Mouse (Mus musculus) midbrain, postnatal 0 days (tissue): ENCODE measurements around the gene Txndc2. TPM values are rescaled to one million over a fixed set of nuclear protein-coding genes. Genes with fewer than 3 reads are reported as not detected.
A peak's percentile ranks its signal among the peaks of the same experiment; 100 is the strongest.

Experiments used
- ATAC-seq: fragments of 200-750 bp; cut with Nextera tagmentation; 2 replicates; pipeline ENCODE4 v1.8.0; 2017; ENCODE audit warnings: moderate number of reproducible peaks, mild to moderate bottlenecking, moderate TSS enrichment, moderate library complexity; ENCODE audit not compliant: low FRiP score
- DNase-seq: peaks from one replicate; pipeline ENCODE4 v3.0.0-alpha.2; 2015; ENCODE audit warnings: low spot score
- H3K27ac ChIP-seq: fragments of 300-500 bp; sonication (generic); 2 replicates; pipeline ENCODE4 v1.5.1; 2014; ENCODE audit warnings: low read depth, mild to moderate bottlenecking, low read length, mixed read lengths
- H3K27me3 ChIP-seq: fragments of 300-500 bp; sonication (generic); 2 replicates; pipeline ENCODE4 v1.6.1; 2014; ENCODE audit warnings: low read length, control low read depth, mixed read lengths; ENCODE audit not compliant: insufficient read depth
- H3K36me3 ChIP-seq: fragments of 300-500 bp; sonication (generic); 2 replicates; pipeline ENCODE4 v1.6.1; 2014; ENCODE audit warnings: low read length, control low read depth, mixed read lengths; ENCODE audit not compliant: insufficient read depth
- H3K4me1 ChIP-seq: fragments of 300-500 bp; sonication (generic); 2 replicates; pipeline ENCODE4 v1.6.1; 2014; ENCODE audit warnings: mild to moderate bottlenecking, control low read depth, antibody characterized with exemption, low read length, mixed read lengths; ENCODE audit not compliant: insufficient read depth
- H3K4me2 ChIP-seq: fragments of 300-500 bp; sonication (generic); 2 replicates; pipeline ENCODE4 v1.6.1; 2014; ENCODE audit warnings: low read depth, mild to moderate bottlenecking, low read length, mixed read lengths; ENCODE audit not compliant: poor library complexity, severe bottlenecking
- H3K4me3 ChIP-seq: fragments of 300-500 bp; sonication (generic); 2 replicates; pipeline ENCODE4 v1.5.1; 2014; ENCODE audit warnings: low read depth, mild to moderate bottlenecking, low read length, moderate library complexity
- H3K9ac ChIP-seq: fragments of 300-500 bp; sonication (generic); replicated peaks from 2 replicates; pipeline ENCODE4 v1.6.1; 2014; ENCODE audit warnings: mild to moderate bottlenecking, low read length, moderate library complexity, mixed read lengths; ENCODE audit not compliant: poor library complexity, severe bottlenecking
- H3K9me3 ChIP-seq: fragments of 300-500 bp; sonication (generic); 2 replicates; pipeline ENCODE4 v1.6.1; 2016; ENCODE audit warnings: low read length, control low read depth
- CTCF ChIP-seq: IDR thresholded peaks from 2 replicates; pipeline ENCODE4 v1.5.1; 2016; ENCODE audit warnings: antibody characterized with exemption, mild to moderate bottlenecking
- WGBS: fragments of 180-500 bp; shearing (Covaris S2); extraction: QIAGEN DNeasy Blood & Tissue Kit; methylation state at CpG from one replicate; pipeline ENCODE4 v1.1.7; 2014; 5-methylcytosine and 5-hydroxymethylcytosine counted together
- polyA plus RNA-seq: library from polyadenylated mRNA; unstranded; fragments of >200 nt; fragmentation: Nextera tagmentation; extraction: Ambion mirVana; gene quantifications from 2 replicates; pipeline ENCODE4 v1.2.1, GENCODE M21; 2015
- total RNA-seq: library from RNA; depleted of rRNA; stranded (reverse); fragments of >200 nt; gene quantifications from 2 replicates; pipeline ENCODE4 v1.2.3, GENCODE M21; 2014

The Txndc2 gene
- total and polyA plus RNA-seq, 2 experiments from 2014 or later, result not detected

GRCm38 (mm10) chr17:65648371-65649174 lies 6.6 kb upstream of the Txndc2 start:
- no peak for TF ChIP-seq CTCF
- Histone ChIP-seq H3K4me3 (no peak overlapping the region), H3K4me1 (no peaks in the 10 kb centered on the region), H3K9me3 (no peaks in the 10 kb centered on the region), H3K27me3 (no peaks in the 10 kb centered on the region), H3K27ac (no peak overlapping the region), H3K9ac (no peak overlapping the region), H3K36me3 (peaks cover 6% of the 10 kb centered on the region), H3K4me2 (no peak overlapping the region)
- DNase-seq (no peak), ATAC-seq (no peak)
- 87% methylated on average over 9 of the region's 9 CpGs for WGBS

- H3K27me3 ChIP-seq, result no peaks in the 10 kb centered on the region
- WGBS, result 43% methylated on average over 5 of the region's 5 CpGs
- no peak for ATAC-seq
- H3K4me1 ChIP-seq, result peaks cover under 1% of the 10 kb centered on the region; the same call in 1 of the 2 replicates
- H3K27ac ChIP-seq, result no peak overlapping the region
- no peak overlapping the region for H3K4me3 ChIP-seq
- no peak for DNase-seq
- no peak overlapping the region for H3K4me2 ChIP-seq
- no peak overlapping the region for H3K9ac ChIP-seq
- H3K9me3 ChIP-seq, result no peaks in the 10 kb centered on the region
- peaks cover 6% of the 10 kb centered on the region for H3K36me3 ChIP-seq
- TF ChIP-seq CTCF, result no peak
Observed at GRCm38 (mm10) chr17:65647961-65648360, 6.0 kb upstream of the Txndc2 start.

GRCm38 (mm10) chr17:65647226-65647625 lies 5.3 kb upstream of the Txndc2 start:
- ATAC-seq (no peak), DNase-seq (no peak)
- Histone ChIP-seq H3K36me3 (peaks cover 5% of the 10 kb centered on the region), H3K4me2 (no peak overlapping the region), H3K27ac (no peak overlapping the region), H3K27me3 (no peaks in the 10 kb centered on the region), H3K9ac (no peak overlapping the region), H3K9me3 (no peaks in the 10 kb centered on the region), H3K4me3 (no peak overlapping the region), H3K4me1 (peaks cover 7% of the 10 kb centered on the region; the same call in 1 of the 2 replicates)
- TF ChIP-seq CTCF, result no peak
- 71% methylated on average over 6 of the region's 6 CpGs for WGBS

GRCm38 (mm10) chr17:65643579-65643978 lies 1.6 kb upstream of the Txndc2 start:
- no peak overlapping the region for H3K4me3 ChIP-seq
- no peak for DNase-seq
- ATAC-seq, result no peak
- no peak for TF ChIP-seq CTCF
- H3K4me2 ChIP-seq, result no peak overlapping the region
- no peaks in the 10 kb centered on the region for H3K9me3 ChIP-seq
- H3K36me3 ChIP-seq, result no peaks in the 10 kb centered on the region
- H3K9ac ChIP-seq, result no peak overlapping the region
- 76% methylated on average over 5 of the region's 5 CpGs for WGBS
- H3K4me1 ChIP-seq, result peaks cover 7% of the 10 kb centered on the region; the same call in 1 of the 2 replicates
- H3K27me3 ChIP-seq, result no peaks in the 10 kb centered on the region
- peak overlapping the region; percentile 71 for H3K27ac ChIP-seq

GRCm38 (mm10) chr17:65643051-65643521 lies 1.1 kb upstream of the Txndc2 start:
- DNase-seq (peak; percentile 67), ATAC-seq (peak; percentile 69)
- H3K9me3 ChIP-seq, result no peaks in the 10 kb centered on the region
- no peaks in the 10 kb centered on the region for H3K36me3 ChIP-seq
- no peak overlapping the region for H3K4me3 ChIP-seq
- H3K27me3 ChIP-seq, result no peaks in the 10 kb centered on the region
- no peak for TF ChIP-seq CTCF
- H3K4me1 ChIP-seq, result peaks cover 7% of the 10 kb centered on the region; the same call in 1 of the 2 replicates
- peak overlapping the region; percentile 0; the same call in 1 of the 2 replicates for H3K4me2 ChIP-seq
- peak overlapping the region; percentile 71 for H3K27ac ChIP-seq
- H3K9ac ChIP-seq, result no peak overlapping the region
- WGBS, result 19% methylated on average over 10 of the region's 10 CpGs

- H3K27ac ChIP-seq, result peak overlapping the region; percentile 71
- peak; percentile 26 for DNase-seq
- no peaks in the 10 kb centered on the region for H3K9me3 ChIP-seq
- no peak for TF ChIP-seq CTCF
- no peak overlapping the region for H3K4me3 ChIP-seq
- 30% methylated on average over 5 of the region's 5 CpGs for WGBS
- peak; percentile 48; the same call in 1 of the 2 replicates for ATAC-seq
- no peak overlapping the region for H3K9ac ChIP-seq
- H3K36me3 ChIP-seq, result no peaks in the 10 kb centered on the region
- peak overlapping the region; percentile 0; the same call in 1 of the 2 replicates for H3K4me2 ChIP-seq
- H3K4me1 ChIP-seq, result peaks cover 7% of the 10 kb centered on the region; the same call in 1 of the 2 replicates
- no peaks in the 10 kb centered on the region for H3K27me3 ChIP-seq
Observed at GRCm38 (mm10) chr17:65642578-65642991, 617 bp upstream of the Txndc2 start.
